Mouse (Mus musculus): Measurements from ENCODE around the gene Map2. TPM values are rescaled to one million over a fixed set of nuclear protein-coding genes. Genes with fewer than 3 reads are reported as not detected.

The Map2 gene
- polyA plus RNA-seq, 1 experiment from 2014 or later = 357 TPM

DNA sequence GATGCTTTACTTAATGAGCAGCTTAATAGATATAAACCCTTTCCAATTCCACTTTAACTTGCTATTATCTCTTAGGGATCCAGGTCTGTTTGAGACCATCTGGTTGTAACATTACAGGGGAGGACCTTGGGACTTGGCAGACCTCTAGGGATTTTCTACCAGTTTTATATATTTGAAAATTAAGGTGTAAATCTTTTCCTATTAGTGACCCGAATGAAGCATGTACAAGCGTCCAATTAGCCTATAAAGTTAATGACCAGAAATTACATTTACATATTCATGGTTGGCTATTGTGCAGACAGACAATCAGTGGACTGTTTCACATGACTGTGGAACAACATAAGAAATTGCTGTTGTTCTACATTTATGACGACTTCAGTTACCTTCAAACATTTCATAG is 88.1 kb downstream of the Map2 start:
- no peak overlapping the region for H3K4me2 ChIP-seq (replicated peaks)
- ATAC-seq (ENCODE audit: low FRiP score, low read depth) = peak; percentile 44; the same call in 1 of the 2 replicates
- H3K4me1 ChIP-seq = 0 out of 2 replicates have a peak, but pooled peaks cover 2% of the 10 kb centered on the region
- no peak overlapping the region for H3K4me3 ChIP-seq
- H3K27ac ChIP-seq (replicated peaks) = no peak overlapping the region
- no peak overlapping the region for H3K9ac ChIP-seq (replicated peaks)
- 59% methylated on average over 3 of the region's 3 CpGs for WGBS
- no peaks in the 10 kb centered on the region for H3K27me3 ChIP-seq
- H3K36me3 ChIP-seq = no peaks in the 10 kb centered on the region
- H3K9me3 ChIP-seq = no peaks in the 10 kb centered on the region

DNA sequence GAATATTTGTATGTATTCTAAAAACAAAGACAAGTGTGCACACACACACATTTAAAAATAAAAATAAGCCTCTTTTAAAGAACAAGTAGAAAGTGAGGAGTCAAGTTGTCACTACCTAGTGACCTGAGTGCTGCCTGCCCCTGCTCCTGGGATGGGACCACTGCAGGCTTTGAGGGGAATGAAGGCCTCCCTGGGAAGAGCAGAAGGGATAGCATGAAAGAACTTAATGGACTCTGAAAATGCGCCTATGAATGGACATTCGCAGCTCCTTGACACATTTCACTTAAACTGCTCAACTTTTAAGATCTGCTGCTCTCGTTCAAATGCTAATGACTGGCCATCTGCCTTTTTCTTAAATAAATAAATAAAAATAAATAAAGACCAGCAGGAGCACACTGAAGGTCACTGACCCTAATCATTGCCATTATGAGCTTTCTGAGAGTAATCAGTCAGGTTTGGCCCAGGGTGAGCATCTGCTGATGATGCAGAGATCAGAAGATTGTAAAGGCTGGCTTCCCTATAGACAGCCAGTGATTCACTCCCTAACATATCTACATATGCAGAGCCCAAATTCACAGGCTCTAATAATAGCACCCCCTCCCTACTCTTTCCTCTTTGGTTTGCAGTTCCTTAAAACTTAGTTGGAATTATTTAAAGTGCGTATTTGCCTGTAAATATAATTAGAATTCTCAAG is 91.3 kb downstream of the Map2 start:
- Histone ChIP-seq H3K4me2 (replicated peaks) (no peak overlapping the region), H3K4me3 (no peak overlapping the region), H3K27ac (replicated peaks) (no peak overlapping the region), H3K9ac (replicated peaks) (no peak overlapping the region), H3K4me1 (0 out of 2 replicates have a peak, but pooled peaks cover 2% of the 10 kb centered on the region), H3K36me3 (no peaks in the 10 kb centered on the region), H3K27me3 (no peaks in the 10 kb centered on the region), H3K9me3 (no peaks in the 10 kb centered on the region)
- 27% methylated on average over 4 of the region's 4 CpGs for WGBS
- ATAC-seq (ENCODE audit: low FRiP score, low read depth) = peak; percentile 58

DNA sequence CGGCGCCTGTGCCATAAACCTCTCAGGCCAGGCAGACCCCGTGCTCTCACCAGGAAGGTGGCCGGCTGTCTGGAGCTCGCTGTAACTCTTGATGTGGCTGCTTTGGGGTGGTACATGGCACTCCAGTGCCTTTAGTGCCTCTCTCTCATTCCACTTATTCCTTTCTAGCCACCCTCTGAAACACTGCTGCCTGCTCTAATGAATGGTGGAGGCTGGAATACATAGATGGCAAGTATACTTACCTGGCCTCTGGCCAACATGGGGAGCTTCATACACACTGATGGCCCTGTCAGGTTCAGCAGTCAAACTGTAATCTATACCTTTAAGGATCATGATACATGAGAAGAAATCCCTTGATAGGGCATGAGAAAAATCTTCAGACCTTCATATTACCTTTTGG is 102.6 kb downstream of the Map2 start:
- Histone ChIP-seq H3K4me1 (no peaks in the 10 kb centered on the region), H3K27ac (replicated peaks) (no peak overlapping the region), H3K9ac (replicated peaks) (no peak overlapping the region), H3K27me3 (no peaks in the 10 kb centered on the region), H3K4me2 (replicated peaks) (no peak overlapping the region), H3K36me3 (no peaks in the 10 kb centered on the region), H3K9me3 (no peaks in the 10 kb centered on the region), H3K4me3 (no peak overlapping the region)
- WGBS = 86% methylated on average over 5 of the region's 5 CpGs
- ATAC-seq (ENCODE audit: low FRiP score, low read depth) = no peak

DNA sequence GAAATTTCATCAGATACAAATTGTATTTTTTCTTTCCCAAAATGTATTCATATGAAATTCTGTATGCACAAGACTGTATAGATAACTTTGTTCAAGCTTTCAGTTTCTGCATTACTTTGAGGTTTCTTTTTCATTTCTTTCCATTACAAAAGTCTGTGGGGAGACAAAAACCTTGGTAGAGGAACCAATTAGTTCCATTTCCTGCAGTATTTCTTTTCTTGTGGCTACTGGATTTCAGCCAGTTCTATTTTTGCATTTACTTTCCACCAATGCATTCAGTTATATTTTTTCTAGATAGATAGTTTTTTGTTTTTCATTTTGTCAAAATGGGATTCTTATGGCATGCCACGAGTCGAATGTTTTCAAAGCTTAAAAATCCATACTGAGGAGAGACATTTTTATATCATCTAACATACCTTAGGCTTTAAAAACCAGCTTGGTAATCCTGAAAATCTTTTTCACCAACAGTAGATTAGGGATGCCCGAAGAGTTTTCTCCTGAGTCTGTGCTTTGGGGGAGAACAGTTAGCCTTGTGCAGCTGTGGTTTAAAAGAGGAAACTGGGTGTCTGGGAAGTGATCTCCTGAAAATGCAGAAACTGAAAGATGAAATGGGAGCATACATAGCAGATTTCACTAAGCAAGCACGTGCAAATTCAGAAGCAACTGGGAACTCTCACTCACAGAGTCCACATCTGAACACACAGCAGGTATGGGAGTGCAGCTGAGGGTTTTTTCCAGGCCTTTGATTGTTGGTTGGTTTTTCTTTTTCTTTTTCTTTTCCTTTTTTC is 104.3 kb downstream of the Map2 start:
- Histone ChIP-seq H3K4me1 (no peaks in the 10 kb centered on the region), H3K27me3 (no peaks in the 10 kb centered on the region), H3K27ac (replicated peaks) (no peak overlapping the region), H3K9me3 (no peaks in the 10 kb centered on the region), H3K4me3 (no peak overlapping the region), H3K4me2 (replicated peaks) (no peak overlapping the region), H3K9ac (replicated peaks) (no peak overlapping the region), H3K36me3 (no peaks in the 10 kb centered on the region)
- 83% methylated on average over 4 of the region's 4 CpGs for WGBS
- ATAC-seq (ENCODE audit: low FRiP score, low read depth) = no peak

DNA sequence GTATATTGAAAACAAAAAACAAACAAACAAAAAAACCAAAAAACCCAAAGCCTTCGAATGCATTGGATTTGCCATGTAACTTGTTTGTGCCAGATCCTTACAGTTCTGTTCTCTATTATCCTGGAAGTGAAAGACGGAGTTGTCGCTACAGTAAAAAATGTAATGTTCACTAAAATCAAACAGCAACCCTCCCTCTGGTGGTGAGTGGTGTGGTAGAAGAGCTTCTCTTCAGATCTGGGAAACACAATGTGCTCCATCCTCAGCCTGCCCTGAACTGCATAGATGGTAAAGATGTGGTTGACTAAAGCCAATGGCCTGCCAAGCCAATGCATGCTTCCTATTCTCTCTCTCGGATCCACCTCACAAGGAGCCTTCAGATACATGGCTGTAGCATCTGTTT is 105.1 kb downstream of the Map2 start:
- Histone ChIP-seq H3K9me3 (no peaks in the 10 kb centered on the region), H3K27ac (replicated peaks) (no peak overlapping the region), H3K9ac (replicated peaks) (no peak overlapping the region), H3K27me3 (no peaks in the 10 kb centered on the region), H3K4me2 (replicated peaks) (no peak overlapping the region), H3K36me3 (no peaks in the 10 kb centered on the region), H3K4me1 (no peaks in the 10 kb centered on the region), H3K4me3 (no peak overlapping the region)
- no peak for ATAC-seq (ENCODE audit: low FRiP score, low read depth)
- WGBS = 93% methylated on average over 4 of the region's 4 CpGs

DNA sequence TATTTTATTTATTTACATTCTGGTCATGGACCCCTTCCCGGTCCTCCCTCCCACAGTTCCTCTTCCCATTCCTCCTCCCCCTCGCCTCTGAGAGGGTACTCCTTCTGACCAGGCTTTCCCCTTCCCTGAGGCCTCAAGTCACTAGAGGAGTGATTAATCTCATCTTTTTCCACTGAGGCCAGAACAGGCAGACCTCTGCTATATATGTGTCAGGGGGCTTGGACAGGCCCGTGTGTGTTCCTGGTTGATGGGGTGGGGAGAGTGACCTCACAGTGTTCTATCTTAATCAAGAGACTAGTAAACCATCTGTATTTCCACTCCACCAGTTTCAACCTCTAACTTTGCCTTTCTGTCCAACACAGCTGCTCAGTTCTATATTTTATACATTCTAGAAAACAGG is 107.4 kb downstream of the Map2 start:
- Histone ChIP-seq H3K4me3 (no peak overlapping the region), H3K27ac (replicated peaks) (no peak overlapping the region), H3K27me3 (no peaks in the 10 kb centered on the region), H3K4me1 (no peaks in the 10 kb centered on the region), H3K9ac (replicated peaks) (no peak overlapping the region), H3K36me3 (no peaks in the 10 kb centered on the region), H3K4me2 (replicated peaks) (no peak overlapping the region), H3K9me3 (no peaks in the 10 kb centered on the region)
- ATAC-seq (ENCODE audit: low FRiP score, low read depth) = no peak
- WGBS = 70% methylated on average over 3 of the region's 3 CpGs

DNA sequence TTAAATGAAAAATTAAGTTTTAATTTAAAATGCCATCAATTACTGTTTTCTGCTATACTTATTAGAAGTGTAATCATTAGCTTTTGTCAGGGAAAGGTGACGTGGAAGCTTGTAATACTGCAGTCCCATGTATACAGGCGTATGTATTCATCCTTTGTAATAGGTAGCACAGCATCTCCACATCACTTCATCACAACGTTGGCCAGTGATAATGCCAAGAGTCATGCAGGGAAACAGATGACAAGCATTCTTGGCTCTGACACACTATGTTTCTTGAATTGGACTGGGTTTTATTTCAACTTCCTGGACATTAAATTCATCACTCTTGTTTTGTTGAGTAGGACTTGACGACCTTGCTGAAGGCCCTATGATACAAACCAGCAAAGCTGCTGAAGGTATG is 113.9 kb downstream of the Map2 start:
- Histone ChIP-seq H3K4me1 (no peaks in the 10 kb centered on the region), H3K27me3 (no peaks in the 10 kb centered on the region), H3K4me2 (replicated peaks) (no peak overlapping the region), H3K9me3 (no peaks in the 10 kb centered on the region), H3K9ac (replicated peaks) (no peak overlapping the region), H3K4me3 (no peak overlapping the region), H3K27ac (replicated peaks) (no peak overlapping the region), H3K36me3 (no peaks in the 10 kb centered on the region)
- 91% methylated on average over 4 of the region's 4 CpGs for WGBS
- no peak for ATAC-seq (ENCODE audit: low FRiP score, low read depth)

DNA sequence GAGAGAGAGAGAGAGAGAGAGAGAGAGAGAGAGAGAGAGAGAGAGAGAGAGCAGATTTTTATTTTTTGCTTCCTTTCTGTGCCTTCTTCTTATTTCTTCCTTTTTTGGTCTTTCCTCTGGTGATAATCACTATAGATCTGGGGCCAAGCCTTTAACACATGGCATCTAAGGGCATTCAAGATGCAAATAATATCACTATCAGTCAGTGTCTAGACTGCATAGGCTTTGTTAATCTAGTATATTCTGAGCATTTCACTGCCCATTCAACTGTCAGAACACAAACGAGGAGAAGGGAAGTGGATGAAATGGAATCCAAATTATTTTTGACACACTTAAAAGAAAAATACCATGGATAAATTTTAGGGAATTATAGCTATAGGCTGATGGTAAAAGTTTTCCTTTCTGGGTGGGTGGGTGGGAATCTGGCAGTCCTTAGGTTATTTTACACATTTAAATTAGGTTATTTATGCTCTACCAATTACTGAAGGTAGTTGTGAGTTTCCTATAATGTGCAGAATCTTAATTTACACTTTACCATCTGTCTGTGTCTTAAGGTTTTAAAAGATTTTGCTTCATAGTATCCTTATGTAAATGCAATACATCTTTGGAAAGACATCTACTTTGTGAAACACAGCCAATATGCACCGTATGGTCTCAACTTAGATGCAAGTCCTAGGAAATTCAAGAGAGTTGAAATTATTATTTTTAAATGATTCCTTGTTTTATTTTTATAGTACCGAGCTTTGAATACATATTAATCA is 117.2 kb downstream of the Map2 start:
- no peak overlapping the region for H3K27ac ChIP-seq (replicated peaks)
- 85% methylated on average over 3 of the region's 3 CpGs for WGBS
- no peaks in the 10 kb centered on the region for H3K27me3 ChIP-seq
- ATAC-seq (ENCODE audit: low FRiP score, low read depth) = no peak
- no peaks in the 10 kb centered on the region for H3K9me3 ChIP-seq
- no peak overlapping the region for H3K4me2 ChIP-seq (replicated peaks)
- H3K4me3 ChIP-seq = no peak overlapping the region
- no peaks in the 10 kb centered on the region for H3K36me3 ChIP-seq
- no peak overlapping the region for H3K9ac ChIP-seq (replicated peaks)
- H3K4me1 ChIP-seq = no peaks in the 10 kb centered on the region

DNA sequence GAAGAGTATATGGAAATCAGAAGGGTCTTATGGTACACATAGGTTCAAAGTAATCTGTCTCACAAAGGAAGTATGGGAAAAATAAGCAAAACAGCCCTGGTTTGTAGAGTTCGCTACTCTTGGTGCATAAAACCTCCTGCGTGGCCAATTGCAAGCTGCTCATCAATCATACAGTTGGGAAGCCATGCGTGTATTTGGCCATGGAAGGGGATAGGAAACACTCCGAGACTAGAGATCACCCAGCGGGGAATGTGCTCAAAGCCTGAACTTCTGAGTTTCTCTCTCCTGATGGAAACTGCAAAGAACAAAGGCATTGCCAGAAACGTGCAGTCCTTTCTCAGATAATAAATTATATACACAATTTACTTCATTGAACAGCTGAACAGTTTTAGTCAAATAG is 124.3 kb downstream of the Map2 start:
- ATAC-seq (ENCODE audit: low FRiP score, low read depth) = no peak
- Histone ChIP-seq H3K36me3 (no peaks in the 10 kb centered on the region), H3K9ac (replicated peaks) (no peak overlapping the region), H3K4me1 (no peaks in the 10 kb centered on the region), H3K9me3 (no peaks in the 10 kb centered on the region), H3K27ac (replicated peaks) (no peak overlapping the region), H3K27me3 (no peaks in the 10 kb centered on the region), H3K4me2 (replicated peaks) (no peak overlapping the region), H3K4me3 (no peak overlapping the region)
- WGBS = 83% methylated on average over 6 of the region's 6 CpGs

DNA sequence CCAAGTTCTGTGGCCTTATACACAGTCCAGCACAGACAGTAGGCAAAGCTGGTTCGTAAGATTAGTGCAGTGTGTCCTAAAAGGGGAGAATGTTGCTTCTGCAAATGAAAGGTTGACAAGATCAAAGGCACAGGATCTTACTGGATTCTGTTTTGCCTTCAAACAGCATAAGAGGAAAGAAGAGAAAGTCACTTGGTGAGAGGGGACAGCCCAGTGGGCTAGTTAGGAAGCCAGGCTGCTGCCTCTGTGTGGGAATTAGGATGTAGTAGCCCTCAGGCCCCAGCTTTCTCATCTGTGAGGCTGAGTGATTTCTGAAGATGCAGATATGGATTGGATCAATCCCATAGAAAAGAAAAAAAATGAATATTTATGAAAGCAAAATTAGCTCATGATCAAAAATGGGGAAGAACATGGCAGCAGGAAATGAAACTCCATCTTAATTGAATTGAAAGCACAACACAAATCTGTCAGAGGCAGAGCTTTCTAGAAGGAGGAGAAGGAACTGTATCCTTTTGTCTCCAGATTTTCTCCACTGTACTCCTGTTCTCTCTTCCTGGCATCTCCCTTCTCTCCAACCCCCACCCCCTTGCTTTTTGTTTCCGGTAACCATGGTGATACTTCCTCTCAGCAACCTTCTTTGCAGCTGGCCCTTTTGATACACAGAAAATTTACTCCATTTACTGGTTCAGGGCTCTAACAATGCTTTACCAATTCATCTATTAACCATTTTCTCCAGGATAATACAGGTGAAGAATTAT is 145.5 kb downstream of the Map2 start:
- peak; percentile 75 for ATAC-seq (ENCODE audit: low FRiP score, low read depth)
- Histone ChIP-seq H3K4me3 (no peak overlapping the region), H3K27ac (replicated peaks) (peak overlapping the region; percentile 88), H3K27me3 (no peaks in the 10 kb centered on the region), H3K9me3 (no peaks in the 10 kb centered on the region), H3K36me3 (no peaks in the 10 kb centered on the region), H3K4me2 (replicated peaks) (peak overlapping the region; percentile 38), H3K9ac (replicated peaks) (no peak overlapping the region), H3K4me1 (peaks cover 37% of the 10 kb centered on the region)
- 39% methylated on average over 2 of the region's 2 CpGs for WGBS

DNA sequence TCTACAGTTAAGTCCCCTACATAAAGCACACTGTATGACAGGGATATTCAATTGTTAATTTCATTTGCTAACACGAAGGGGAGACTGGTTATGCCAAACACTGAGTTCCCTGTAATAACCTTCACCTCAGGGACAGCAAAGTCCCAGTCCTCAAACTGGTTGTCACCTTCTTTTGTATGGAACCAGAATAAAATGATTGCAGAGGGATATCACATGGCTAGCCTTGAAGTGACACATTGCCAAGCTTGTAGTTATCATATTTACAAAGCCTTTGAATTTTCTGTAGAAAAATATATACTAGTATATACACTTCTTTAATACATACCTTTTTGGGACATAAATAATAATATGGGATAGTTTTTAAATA is 146.0 kb downstream of the Map2 start:
- peak overlapping the region; percentile 88 for H3K27ac ChIP-seq (replicated peaks)
- no peaks in the 10 kb centered on the region for H3K27me3 ChIP-seq
- H3K9me3 ChIP-seq = no peaks in the 10 kb centered on the region
- H3K9ac ChIP-seq (replicated peaks) = no peak overlapping the region
- no peak overlapping the region for H3K4me3 ChIP-seq
- 11% methylated on average over 1 of the region's 1 CpGs for WGBS
- peak overlapping the region; percentile 38 for H3K4me2 ChIP-seq (replicated peaks)
- no peaks in the 10 kb centered on the region for H3K36me3 ChIP-seq
- peaks cover 37% of the 10 kb centered on the region for H3K4me1 ChIP-seq
- peak; percentile 16 for ATAC-seq (ENCODE audit: low FRiP score, low read depth)
